Mouse (Mus musculus): ENCODE measurements at regions not wholly inside any gene's neighbourhood (a gene's known extent, or its start where the extent isn't known, plus 50 kb on each side); places are given as distances from the start of the nearest gene placed in this dataset.

DNA sequence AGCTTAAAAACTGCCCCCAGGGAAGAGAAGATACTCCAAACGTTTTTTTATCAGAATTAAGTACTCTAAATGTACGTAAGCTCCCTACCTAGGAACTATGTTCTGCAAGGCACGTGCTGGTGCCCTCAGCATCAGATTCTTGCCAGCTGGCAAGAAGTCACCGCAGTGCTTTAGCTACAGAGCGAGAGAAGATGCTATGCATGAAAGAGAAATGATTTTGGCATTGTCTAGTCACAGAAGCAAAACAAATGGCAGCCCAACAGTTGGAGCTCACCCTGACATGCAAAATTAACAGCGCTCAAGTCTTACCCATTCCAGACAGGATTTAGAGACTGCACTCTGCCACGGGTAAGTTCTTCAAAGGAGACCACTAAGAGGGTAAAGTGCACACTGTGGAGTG lies 311.5 kb downstream of the Glrx3 start:
- no peak for DNase-seq (ENCODE audit: low spot score in 2 of 2)

DNA sequence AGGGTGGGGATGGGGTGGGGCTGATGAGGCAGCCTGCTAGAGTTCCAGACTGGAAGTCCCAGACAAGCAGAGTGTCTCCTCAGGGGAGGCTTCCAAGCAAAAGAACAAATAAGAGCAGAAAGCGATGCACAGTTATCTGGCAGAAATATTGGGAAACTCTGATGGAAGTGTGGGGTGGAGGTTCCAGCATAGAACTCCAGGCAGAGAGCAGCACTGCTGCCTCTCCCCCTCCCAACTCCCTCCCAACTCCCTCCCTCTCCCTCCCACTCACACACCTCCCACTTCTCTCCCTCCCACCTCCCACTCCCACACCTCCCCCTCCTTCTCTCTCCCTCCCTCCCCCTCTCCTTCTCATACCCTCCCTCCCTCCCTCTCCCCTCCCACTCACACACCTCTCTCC lies 313.3 kb downstream of the Glrx3 start:
- no peak for DNase-seq (ENCODE audit: low spot score in 2 of 2)

DNA sequence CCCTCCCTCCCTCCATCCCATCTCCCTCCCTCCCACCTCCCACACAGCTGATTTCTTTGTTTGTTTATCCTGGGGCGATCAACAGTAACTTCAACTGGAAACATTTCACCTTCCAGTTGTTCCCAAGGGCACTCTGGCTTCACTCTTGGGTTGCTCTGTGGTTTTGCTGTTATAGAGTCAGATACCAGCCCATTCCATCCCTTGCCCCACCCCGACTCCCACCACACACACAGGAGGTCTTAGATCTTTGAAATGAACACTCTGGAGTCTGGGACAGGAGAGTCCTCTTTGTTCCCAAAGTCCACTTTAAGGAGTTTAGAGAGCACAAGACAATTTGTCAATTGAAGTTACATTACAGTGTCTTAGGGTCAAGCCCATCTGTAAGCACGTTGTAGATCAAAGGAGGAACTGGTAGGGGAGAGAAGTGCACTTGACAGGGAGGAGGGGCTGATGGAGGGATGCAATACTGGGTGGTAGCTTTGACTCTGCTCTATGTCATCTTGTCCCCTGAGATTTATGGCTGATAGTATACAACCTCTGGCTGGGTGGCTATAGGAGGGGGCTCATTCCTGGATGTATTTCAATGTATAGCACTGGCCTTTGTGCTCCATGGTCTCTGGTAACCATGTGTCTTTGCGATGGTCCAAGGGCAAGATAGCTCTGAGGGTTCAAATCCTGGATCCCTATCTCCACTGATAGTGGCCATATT lies 313.9 kb downstream of the Glrx3 start:
- DNase-seq (ENCODE audit: low spot score in 2 of 2): no peak

DNA sequence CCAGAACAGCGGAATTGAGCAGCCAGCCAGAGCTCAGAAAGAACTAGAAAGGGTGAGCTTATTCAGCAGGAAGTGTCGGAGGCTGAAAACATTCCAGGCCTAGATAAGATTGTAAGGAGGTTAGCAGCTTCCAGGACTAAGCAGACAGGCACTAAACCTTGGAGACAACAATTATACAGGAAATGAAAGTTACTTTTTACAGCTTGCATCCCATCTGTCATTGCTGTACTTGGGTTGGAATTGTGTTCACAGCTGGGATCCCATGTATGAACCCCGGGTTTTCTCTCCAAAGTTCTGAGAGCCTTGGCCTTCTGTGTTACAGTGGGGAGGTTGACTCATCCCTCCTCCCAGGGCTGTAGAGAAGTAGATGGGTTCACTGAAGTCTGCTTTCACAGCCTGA lies 328.5 kb downstream of the Glrx3 start:
- no peak for DNase-seq (ENCODE audit: low spot score in 2 of 2)

DNA sequence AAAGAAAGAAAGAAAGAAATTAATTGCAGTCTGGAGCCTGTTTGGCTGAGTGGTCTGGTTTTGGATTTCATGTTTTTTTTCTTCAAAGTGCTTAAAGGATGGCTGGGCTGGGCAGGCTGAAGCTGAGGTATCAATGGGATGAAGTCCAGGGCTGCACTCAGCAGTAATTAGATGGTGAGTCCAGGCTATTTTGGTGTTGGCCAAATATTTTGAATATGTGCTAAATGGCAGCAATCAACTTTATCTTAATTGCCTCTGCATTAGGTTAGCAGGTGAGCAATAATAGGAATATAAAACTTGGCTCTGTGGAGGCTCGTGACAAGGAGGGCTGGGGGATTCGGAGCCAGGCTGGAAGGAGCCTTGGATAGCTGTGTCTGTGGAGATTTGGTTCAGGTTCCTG lies 329.3 kb downstream of the Glrx3 start:
- DNase-seq (ENCODE audit: low spot score in 2 of 2): no peak

DNA sequence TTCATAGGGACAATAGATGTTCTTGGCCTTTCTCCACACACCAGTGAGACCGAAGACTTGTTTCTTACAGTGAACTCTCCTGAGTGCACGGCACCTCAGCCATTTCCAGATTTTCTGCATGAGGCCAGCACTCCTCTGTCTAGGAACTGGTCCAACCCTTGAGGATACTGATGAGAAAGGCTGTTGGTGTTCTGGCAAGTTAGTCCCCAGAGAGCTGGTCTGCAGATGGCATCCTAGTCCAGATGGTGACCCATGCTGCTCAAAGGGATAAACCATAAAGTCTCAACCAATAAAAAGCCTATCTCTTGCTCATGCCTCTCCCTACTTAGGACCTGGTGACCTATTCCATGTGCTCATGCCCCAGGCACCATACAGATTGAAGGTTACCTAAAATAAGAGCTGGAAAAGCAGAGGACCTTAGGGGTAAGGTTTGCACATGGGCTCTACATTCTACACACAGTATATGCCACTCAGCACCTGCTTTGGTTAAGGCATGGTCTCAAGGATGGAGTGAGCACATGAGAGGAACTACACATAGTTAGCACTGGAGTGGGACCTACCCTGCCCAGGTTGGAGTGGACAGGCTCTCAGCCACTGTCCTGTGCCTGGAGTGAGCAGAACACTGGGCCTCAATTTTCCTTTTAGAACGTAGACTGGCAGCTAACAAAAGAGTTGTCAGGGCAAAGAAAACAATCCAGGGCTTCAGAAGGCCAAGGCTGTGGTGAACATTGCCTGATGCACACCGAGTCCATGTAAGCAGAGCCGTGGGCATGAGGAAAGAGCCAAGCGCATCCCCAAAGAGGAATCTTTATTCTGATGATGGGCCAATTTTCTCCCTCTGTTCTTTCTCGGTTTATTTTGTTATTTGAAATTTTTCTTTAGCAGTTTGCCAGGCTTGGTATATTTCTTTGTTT lies 335.9 kb downstream of the Glrx3 start:
- no peak for DNase-seq (ENCODE audit: low spot score in 2 of 2)

DNA sequence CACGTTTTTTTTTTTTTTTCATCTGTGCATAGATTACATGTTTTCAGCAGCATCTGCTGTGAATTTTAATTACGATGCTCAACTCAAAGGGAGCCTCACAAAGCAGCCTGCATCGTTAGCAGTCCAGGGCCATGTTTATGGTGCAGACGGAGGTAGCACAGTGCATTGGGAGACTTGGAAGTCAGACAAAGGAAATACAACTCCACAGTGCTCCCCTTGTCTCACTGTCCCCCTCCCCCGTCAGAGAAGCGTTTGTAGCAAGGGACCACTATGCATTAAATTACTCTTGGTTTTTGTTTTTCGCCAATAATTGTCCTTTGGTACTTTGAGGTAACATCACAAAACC lies 336.5 kb downstream of the Glrx3 start:
- no peak for DNase-seq (ENCODE audit: low spot score in 2 of 2)

DNA sequence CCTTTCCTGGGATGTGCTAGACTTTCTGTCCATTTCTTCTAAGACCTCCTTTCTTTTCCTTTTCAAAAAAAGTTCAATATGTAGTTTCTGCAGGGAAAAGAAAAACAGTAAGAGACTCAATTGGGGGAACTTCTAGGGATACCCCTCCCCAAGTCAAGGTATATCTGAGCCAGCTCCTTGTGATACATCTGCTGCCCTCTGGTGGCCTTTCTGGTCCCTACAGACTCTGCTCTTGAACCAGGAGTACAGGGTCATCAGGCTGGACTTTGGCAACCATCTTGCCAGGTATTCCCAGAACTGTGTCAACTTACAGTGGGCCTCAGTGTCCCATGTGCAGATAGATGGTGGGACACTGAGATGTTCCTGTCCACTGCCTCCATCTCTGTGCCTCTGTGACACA lies 346.5 kb downstream of the Glrx3 start:
- peak; percentile 20 to 30 for DNase-seq (ENCODE audit: low spot score in 2 of 2)

DNA sequence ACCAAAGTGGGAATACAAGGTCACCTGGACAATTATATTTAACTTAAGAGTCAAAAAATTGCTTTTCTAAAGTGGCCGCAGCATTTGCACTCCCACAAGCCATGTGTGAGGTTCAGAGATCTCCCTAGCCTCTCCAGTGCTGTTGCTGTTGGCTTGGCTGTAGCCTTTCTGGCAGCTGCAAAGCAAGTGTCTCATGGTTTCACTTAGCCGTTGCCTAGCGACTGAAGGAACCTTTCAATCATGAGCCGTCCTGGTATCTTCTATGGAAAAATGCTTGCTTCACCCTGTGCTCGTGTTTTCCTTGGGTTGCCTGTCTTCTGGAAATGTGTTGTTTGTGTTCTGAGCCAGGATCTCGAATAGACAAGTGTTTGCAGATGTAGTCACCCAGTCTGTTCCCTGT lies 367.9 kb downstream of the Glrx3 start:
- peak in 1 of 2 experiments; percentile 15 for DNase-seq (ENCODE audit: low spot score in 2 of 2)

DNA sequence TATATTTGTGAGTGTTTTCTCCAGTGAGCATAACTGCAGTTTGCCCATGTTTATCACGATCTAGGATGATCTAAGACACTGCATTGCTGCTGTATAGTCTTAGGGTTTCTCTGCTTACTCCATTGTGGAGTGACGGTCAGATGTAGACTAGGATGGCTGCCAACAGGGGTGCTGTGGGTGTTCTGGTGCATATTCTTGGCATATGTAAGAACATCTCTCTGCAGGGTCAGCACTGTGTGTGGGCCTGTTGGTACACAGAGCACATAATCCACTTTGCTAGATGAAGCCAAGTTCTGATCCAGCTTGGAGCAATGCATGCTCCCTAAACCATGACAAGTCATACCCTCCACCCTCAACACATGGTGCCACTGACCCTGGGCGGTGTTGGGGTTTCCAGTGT lies 375.4 kb downstream of the Glrx3 start:
- peak; percentile 12 to 51 for DNase-seq (ENCODE audit: low spot score in 2 of 2)

DNA sequence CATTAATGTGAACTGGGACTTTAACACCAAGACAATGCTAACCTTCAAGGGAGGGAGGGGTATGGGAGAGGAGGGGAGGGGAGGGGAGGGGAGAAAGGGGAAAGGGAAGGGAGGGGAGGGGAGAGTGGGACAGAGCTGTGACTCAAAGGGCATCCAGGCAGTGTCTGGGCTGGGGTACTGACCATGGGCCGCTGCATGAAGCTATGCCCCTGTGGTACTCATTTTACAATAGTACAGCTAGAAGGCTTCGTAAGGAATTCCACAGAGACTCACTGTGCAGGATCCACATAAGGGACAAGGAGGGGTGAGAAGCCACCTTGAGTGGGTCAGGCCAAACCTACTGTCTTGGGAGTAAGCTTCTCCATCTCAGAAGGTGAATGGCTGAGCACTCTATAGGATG lies 403.1 kb downstream of the Glrx3 start:
- no peak for DNase-seq (ENCODE audit: low spot score in 2 of 2)

DNA sequence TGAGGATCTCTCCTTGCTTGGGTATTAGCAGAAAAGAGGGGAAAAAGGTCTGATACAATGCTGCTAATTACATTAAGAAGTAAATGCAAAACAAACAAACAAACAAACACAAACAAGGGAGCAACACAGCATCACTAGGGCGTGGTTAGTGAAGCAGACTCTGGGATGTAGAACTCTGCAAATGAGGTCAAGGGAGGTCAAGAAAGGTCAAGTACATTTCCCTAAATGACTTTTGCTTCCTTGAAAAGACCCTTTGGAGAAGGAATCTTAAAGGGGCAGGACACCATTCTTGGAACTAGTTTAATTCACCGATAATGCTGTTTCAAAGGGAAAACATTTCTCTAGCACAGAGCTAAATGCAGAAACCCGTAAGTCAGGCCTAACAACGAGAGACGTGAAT lies 403.6 kb downstream of the Glrx3 start:
- DNase-seq (ENCODE audit: low spot score in 2 of 2): no peak

DNA sequence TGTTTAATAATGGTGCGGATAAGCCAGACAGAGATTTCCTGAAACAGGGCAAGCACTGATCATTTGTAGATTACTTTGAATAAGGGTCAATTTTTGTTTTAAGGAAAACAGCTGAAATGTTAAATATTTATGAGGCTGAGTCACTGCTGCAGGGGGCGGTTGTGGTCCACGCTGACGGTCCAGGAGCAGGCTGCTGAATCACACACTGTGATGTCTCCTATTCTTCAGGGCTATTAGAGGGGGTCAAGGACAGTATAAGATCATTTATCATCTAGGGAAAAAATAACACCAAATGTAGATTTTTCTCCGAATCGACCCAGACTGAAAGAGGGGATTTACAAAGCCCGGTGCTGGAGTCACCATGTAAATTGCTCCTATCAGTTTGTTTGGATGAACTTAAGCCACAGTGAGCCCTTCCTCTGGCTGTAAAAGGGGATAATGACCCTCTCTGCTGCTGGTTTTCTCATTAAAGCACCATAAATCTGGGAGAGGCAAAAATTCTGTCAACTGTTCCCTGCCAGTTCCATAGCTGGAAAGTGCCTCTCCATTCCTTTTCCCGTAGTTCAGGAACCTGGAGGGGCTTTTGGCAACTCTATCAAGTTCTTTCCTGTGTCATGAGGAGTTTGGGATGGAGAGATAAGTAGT lies 404.2 kb downstream of the Glrx3 start:
- DNase-seq (ENCODE audit: low spot score in 2 of 2): peak in 1 of 2 experiments; percentile 12

DNA sequence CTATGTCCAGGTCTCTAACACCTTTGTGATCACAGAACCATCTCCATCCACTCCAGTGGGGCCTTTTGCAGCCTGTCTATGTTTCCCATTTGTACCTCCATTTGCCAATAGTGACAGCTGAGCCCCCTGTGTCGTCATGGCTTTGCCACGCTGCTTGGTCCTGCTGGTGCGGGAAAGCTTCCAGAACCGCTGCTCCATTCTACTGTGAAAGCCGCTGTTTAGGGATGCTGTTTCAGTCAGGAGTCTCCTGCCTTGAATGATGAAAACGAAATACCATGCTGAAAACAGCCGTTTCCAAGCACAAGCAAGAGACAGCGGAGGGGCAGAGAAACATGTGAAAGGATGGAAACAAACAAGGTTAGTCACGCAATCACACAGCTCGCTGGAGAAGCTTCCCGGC lies 410.4 kb downstream of the Glrx3 start:
- no peak for DNase-seq (ENCODE audit: low spot score in 2 of 2)

DNA sequence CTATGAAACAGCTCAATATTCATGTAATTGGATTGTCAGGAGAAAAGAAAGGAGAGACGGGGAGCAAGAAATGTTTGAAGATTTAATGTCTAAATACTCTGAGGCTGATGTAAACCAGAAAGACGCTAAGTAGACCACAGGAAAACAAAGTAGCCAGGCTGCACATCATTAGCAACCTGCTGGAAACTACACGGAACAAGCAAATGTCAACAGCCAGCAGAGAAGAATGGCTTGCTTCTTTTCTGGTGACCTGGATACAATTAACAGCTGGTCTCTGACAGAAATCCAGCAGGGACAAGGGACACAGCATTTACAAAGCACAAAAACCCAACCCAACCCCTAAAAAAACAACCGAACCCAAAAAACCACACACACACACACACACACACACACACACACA lies 413.6 kb downstream of the Glrx3 start:
- no peak for DNase-seq (ENCODE audit: low spot score in 2 of 2)

DNA sequence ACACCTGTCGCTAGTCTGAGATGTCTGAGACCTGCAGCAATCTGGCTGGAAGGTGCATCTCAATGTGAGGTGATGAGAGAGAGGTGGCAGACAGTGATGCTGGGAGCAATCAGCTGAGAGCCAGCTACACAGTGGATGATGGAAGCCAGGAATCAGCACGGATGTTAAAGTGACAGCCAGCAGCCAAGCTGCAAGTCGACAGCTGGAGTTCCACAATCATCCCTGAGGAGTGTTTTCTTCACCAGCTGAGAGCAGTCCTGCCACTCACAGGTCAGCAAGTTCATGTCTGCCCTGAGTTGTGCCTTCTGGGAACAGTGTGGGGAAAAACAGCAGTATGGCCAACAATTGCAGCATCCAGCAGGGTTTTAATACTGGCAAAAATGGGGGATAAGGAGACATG lies 422.3 kb downstream of the Glrx3 start:
- DNase-seq (ENCODE audit: low spot score in 2 of 2): no peak

DNA sequence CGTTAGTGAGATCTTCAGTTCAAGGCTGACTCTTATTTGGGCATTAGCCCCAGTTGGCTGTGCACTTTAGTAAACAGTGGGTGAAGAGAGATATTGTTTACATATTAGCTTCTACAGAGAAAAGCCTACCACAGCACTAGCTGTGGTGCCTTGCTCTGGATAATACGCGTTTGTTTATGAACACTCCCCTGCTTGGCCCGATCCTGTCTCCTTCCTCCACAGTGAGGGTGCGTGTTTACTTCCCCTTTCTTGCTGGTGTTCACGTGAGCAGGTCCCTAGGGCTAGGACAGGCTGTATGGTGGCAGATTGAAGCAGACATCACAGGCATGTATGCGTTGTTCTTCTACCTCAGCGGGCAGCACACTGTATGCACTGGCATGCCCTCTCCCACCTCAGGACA lies 423.1 kb downstream of the Glrx3 start:
- no peak for DNase-seq (ENCODE audit: low spot score in 2 of 2)

DNA sequence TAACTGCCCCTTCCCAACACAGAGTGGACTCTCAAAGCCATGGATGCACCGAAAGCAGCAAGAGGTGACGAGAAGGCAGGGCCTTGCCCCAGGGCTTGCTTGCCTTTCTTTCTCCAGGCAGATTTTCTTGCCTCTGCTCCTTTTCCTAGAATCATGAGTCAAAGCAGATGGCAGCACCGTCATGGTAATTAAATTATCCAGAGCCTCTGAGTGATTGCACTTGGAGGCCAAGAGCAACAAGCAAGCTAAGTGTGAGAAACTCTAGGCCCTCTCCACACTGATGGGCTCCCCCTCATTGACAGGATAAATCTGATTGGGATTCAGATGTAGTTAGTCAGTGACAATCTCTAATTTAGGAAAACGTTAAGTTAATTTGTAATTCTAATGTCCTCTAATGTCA lies 427.5 kb downstream of the Glrx3 start:
- no peak for DNase-seq (ENCODE audit: low spot score in 2 of 2)

DNA sequence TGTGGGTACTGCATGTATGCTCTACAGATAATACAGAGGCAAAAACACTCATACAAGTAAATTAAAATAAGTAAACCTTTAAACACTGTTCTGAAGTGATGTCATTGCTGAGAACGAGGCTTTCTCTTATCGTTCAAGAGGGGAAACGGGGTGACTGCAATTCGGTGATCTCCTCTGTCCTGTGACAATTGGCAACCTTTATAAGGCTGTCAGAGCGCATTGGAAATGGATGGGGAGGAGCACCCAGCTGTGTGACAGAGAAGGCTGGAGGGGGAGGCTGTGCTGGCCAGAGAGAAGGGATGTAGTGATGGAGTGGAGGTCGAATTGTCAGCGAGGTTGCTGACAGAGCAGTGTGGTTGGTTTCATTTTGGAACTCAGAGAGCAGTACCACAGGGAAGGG lies 428.0 kb downstream of the Glrx3 start:
- no peak for DNase-seq (ENCODE audit: low spot score in 2 of 2)

DNA sequence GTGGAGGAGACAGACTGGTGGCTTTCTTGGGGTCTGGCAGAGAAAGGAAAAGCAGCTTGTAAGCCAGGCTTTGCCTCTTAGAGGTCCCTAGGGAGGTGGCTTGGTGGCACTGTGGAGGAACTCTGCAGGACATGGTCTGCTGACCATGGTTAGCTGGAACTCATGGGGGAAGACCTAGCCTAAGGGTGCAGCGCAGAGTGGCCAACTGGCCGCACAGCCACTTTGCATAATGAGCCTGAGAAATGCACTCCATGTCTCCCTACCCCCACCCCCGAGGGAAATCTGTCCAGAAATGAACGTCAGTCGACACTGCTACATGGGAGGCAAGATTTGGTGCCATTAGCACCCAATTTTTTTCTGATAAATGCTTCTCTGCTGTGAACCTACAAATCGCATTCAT lies 429.5 kb downstream of the Glrx3 start:
- DNase-seq (ENCODE audit: low spot score in 2 of 2): no peak

DNA sequence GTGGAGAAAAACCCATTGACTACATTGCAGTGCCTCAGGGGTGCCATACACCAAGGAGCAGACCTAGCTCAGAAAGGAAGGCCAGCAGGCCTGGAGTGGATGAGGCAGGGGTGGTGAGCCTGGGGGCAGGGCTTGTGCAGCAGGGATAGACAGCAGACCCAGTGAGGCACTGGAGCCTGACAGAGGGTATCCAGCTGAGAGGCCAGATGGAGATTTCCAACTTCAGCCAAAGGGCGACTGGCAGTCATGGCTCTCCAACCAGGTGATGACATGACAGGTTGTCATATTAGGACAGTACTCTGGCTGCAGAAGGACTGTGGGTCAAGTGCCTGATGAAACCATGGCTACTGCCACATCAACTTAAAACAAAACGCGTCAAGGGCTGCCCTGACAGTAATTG lies 431.1 kb downstream of the Glrx3 start:
- DNase-seq (ENCODE audit: low spot score in 2 of 2): no peak

DNA sequence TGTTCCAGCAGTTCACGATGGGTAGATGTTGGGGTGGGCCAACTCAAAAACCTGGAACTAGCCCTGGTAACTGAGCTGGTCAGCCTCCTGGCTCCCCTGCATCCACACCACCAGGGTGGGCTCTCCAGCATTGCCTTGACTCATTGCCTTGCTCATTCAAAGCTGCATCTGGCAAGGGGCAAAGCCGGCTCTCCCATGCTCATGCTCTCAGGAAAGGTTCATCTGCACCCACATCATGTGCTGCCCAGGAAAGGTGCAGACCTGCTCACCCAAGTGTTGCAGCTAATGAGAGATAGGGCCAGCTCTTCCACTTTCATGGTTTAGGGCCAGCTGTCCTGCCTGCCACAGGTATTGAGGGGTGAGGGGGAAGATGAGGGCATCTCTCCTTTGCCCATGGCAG lies 437.9 kb downstream of the Glrx3 start:
- DNase-seq (ENCODE audit: low spot score in 2 of 2): no peak

DNA sequence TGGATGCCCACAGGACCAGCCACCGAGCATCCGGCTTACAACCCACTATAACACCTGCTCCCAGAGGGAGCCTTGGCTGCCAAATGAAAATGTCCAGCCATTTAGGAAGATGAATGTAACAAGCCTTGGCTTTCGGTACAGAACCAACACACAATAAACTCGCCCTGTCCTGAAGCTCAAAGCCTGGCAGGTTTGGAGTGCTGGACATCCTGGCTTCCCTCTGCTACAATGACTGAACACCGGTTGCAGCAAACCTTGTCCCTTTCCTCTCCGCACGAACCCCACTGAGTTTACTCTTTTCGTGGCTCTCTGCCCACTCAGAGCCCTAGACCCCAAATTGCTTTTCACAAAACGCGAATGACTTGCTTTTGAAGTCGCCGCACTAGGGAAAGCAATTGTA lies 441.9 kb downstream of the Glrx3 start:
- DNase-seq (ENCODE audit: low spot score in 2 of 2): no peak

Data from frontal cortex, postnatal 36 days (tissue).